Mouse (Mus musculus) right cerebral cortex, postnatal 10 days (tissue): ENCODE data around the gene Gm21870.
"Not testable (repeated sequence)": the region's sequence is repeated elsewhere in the genome, so short reads cannot be mapped to it uniquely, and the experiment has no call there.

ENCODE experiments used
- DNase-seq, 2 experiments: peaks; one replicate each; pipeline ENCODE4 v3.0.0; 2021; ENCODE audit warnings: low spot score in 2 of 2

Gene Gm21870

GRCm38 (mm10) chrX:33986716-33987115 lies at the start of gene Gm21870:
Gene Gm21870, minus strand, starts transcription at chrX:33986816.
- not testable (repeated sequence) for DNase-seq

GRCm38 (mm10) chrX:33956440-33956839 lies 30.2 kb downstream of the Gm21870 start, which contains the start of gene Btbd35f6:
Gene Btbd35f6, minus strand, starts transcription at chrX:33956540.
- not testable (repeated sequence) for DNase-seq
